In the genomic region with DNA sequence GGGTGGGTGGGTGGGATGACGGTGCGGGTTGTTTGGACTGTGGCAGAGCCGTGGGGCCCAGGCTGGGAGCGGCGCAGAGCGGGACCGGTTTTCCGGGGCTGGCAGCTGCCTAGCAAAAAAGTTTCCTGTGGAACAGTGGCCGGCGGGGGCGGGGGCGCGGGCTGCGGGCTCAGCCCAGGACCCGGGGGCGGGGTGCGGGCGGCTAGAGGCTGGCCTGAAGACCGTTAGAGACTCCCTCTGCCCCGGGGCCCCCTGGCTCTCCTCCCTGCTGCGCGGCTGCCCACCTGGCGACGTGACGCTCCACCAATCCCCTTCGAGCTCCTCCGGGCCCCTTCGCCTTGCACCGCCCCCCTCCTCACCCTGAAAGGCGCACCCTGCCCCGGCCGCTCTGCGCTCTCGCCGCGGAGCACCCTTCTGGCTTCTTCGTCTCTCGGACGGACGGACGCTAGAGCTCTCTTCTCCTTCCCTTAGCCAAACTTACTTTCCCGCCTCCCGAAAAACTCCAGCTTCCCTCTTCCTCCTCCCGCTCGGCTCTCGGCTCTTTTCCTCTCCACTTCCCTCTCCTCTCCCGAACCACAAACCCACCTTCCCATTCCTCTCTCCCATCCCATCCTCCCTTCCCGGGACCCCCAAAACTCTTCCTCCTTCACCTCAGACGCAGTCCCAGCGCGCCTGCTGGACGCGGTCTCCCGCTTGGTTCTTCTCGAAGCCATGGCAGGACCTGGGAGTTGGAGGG, we compare ENCODE assay signal across 9 mouse cellular contexts. TPM values are rescaled to one million over a fixed set of nuclear protein-coding genes. Genes with fewer than 3 reads are reported as not detected.
DNase-seq lines count a peak whose midpoint lies in the region; ATAC-seq and TF ChIP-seq lines count a peak whose summit lies in the region.
"Had no signal": no experiment of that assay in that cellular context is flagged by ENCODE, and none has a peak within 500 bp of the region (broad histone marks: within the 10 kb centered on the region; RNA-seq: fewer than 3 reads in every experiment).

A gene (plus strand): TSS at position 390 of the 736 bp plus-strand sequence.

- H3ac ChIP-seq in C2C12 (ENCODE audit: control insufficient read depth, insufficient read length, low read depth) = peak within 1 kb of the TSS; percentile 23

- H3K4me3 ChIP-seq in C2C12 (ENCODE audit: insufficient read depth, poor library complexity, severe bottlenecking) = no peak within 1 kb of the TSS
- peak within 1 kb of the TSS; percentile 74 for H3K4me3 ChIP-seq in gastrocnemius, adult 2 months
- H3K4me3 ChIP-seq in hindbrain, postnatal 0 days (ENCODE audit: low read length) = peak within 1 kb of the TSS; percentile 41
- H3K4me3 ChIP-seq in testis, adult 2 months (ENCODE audit: control insufficient read depth, low read depth, low read length) = peak within 1 kb of the TSS; percentile 81

- WGBS in hindbrain, postnatal 0 days = 36% methylated on average over 45 of the region's 55 CpGs

- intact Hi-C loops in gastrocnemius, adult 2 months (cut with DNase I) = no loop called here

- no peak for ATAC-seq in hindbrain, postnatal 0 days

- H3K79me2 ChIP-seq in C2C12 (ENCODE audit: control insufficient read depth, insufficient read depth) = no peaks in the 10 kb centered on the region

- H3K79me3 ChIP-seq in C2C12 (ENCODE audit: low read depth) = no peaks in the 10 kb centered on the region

- no peak within 1 kb of the TSS for H3K9ac ChIP-seq in hindbrain, postnatal 0 days (replicated peaks; ENCODE audit: low read length)

- peaks cover 7% of the 10 kb centered on the region for H3K27me3 ChIP-seq in C2C12 (ENCODE audit: control insufficient read depth, insufficient read depth, insufficient read length)
- H3K27me3 ChIP-seq in hindbrain, postnatal 0 days (ENCODE audit: insufficient read depth, low read length) = no peaks in the 10 kb centered on the region
- no peaks in the 10 kb centered on the region for H3K27me3 ChIP-seq in testis, adult 2 months (ENCODE audit: control insufficient read depth, insufficient read depth, low read length)

- H3K4me1 ChIP-seq in hindbrain, postnatal 0 days (ENCODE audit: insufficient read depth, low read length) = no peaks in the 10 kb centered on the region
- H3K4me1 ChIP-seq in testis, adult 2 months (ENCODE audit: control insufficient read depth, insufficient read depth, low read length) = no peaks in the 10 kb centered on the region; the same call in 1 of the 2 replicates

- TF ChIP-seq POLR2A in testis, adult 2 months (IDR thresholded peaks at IDR 0.05; ENCODE audit: control insufficient read depth, low read depth, low read length) = no peak

- peak; percentile 23 for DNase-seq in adrenal gland, postnatal 10 days
- peak; percentile 53 for DNase-seq in gastrocnemius, adult 2 months
- no peak for DNase-seq in hindbrain, postnatal 0 days (ENCODE audit: low spot score)
- peak; percentile 0 for DNase-seq in lung, postnatal 36 days
- no peak for DNase-seq in left cerebral cortex, adult 8-10 months (ENCODE audit: low spot score in 2 of 2)
- DNase-seq in frontal cortex, postnatal 25 days (ENCODE audit: low spot score in 2 of 2) = no peak

- peak within 1 kb of the TSS; percentile 66 for H3K4me2 ChIP-seq in hindbrain, postnatal 0 days (ENCODE audit: low read depth, low read length)

- no peaks in the 10 kb centered on the region for H3K36me3 ChIP-seq in C2C12 (ENCODE audit: control insufficient read depth, insufficient read depth)
- H3K36me3 ChIP-seq in hindbrain, postnatal 0 days (ENCODE audit: insufficient read depth, low read length) = no peaks in the 10 kb centered on the region
- no peaks in the 10 kb centered on the region for H3K36me3 ChIP-seq in testis, adult 2 months (ENCODE audit: control insufficient read depth, insufficient read depth, low read length)

- peak within 1 kb of the TSS; percentile 12; the same call in 1 of the 2 replicates for H3K27ac ChIP-seq in gastrocnemius, adult 2 months
- H3K27ac ChIP-seq in hindbrain, postnatal 0 days = no peak within 1 kb of the TSS
- 0 out of 2 replicates have a peak within 1 kb of the TSS, but pooled peaks have one; percentile 8 for H3K27ac ChIP-seq in testis, adult 2 months (ENCODE audit: control insufficient read depth, insufficient read depth, low read depth, low read length)
- H3K27ac ChIP-seq: macrophage had no signal

- H3K9me3 ChIP-seq in hindbrain, postnatal 0 days (ENCODE audit: low read length) = no peaks in the 10 kb centered on the region

- no peak for TF ChIP-seq CTCF in C2C12 (IDR thresholded peaks at IDR 0.05; ENCODE audit: control insufficient read depth, insufficient read depth, insufficient read length)
- no peak for TF ChIP-seq CTCF in gastrocnemius, adult 2 months (IDR thresholded peaks at IDR 0.05)
- no peak for TF ChIP-seq CTCF in hindbrain, postnatal 0 days (IDR thresholded peaks at IDR 0.05; ENCODE audit: low read depth)
- TF ChIP-seq CTCF in testis, adult 2 months (IDR thresholded peaks at IDR 0.05; ENCODE audit: control insufficient read depth, insufficient read depth, insufficient replicate concordance, low read depth, low read length) = no peak

TF ChIP-seq in C2C12, 6 proteins besides CTCF, POLR2A, EP300 and RAD21:
- TF ChIP-seq CEBPB (IDR thresholded peaks at IDR 0.05; ENCODE audit: low read depth) (no peak), MYOD1 (IDR thresholded peaks at IDR 0.05; ENCODE audit: control insufficient read depth, insufficient read length, low read depth) (no peak), MYOG (IDR thresholded peaks at IDR 0.05; ENCODE audit: control insufficient read depth, extremely low read depth, insufficient read length) (no peak), USF1 (IDR thresholded peaks at IDR 0.05; ENCODE audit: low read depth) (no peak)

RNA-seq across cellular contexts. Expression of the gene that starts here (rescaled TPM):
- under 0.01 TPM for polyA plus RNA-seq in C2C12 (2012; fragmentation: generic; extraction: Trizol)
- total RNA-seq in adrenal gland, postnatal 10 days (2021) = 10 to 100 TPM in 1 of 2 experiments, 1 to 10 TPM in 1; 6.8 to 10.2 TPM
- under 1 TPM; 0.13 to 0.59 TPM for total RNA-seq in gastrocnemius, adult 2 months (2021)
- 1.2 and 1.4 TPM in 2 replicates for total RNA-seq in hindbrain, postnatal 0 days (2014; rRNA removed)
- 1.5 and 1.6 TPM in 2 replicates for polyA plus RNA-seq in hindbrain, postnatal 0 days (2015; fragmentation: Nextera tagmentation; extraction: Ambion mirVana)
- 0.29 and 1.0 TPM in 2 replicates for polyA plus RNA-seq in testis, adult 2 months (2012; rRNA removed)
- total RNA-seq in left cerebral cortex, adult 8-10 months (2022) = under 1 TPM in 2 of 4 experiments, not detected in 2; 0.07 to 0.11 TPM
- polyA plus RNA-seq: macrophage had no signal

Comparison
In these comparisons a context has a peak if more than half of its experiments do, and no peak if none do; other contexts are left out.
1. Peak in DNase-seq, H3K4me3 ChIP-seq and H3K27ac ChIP-seq in gastrocnemius, adult 2 months; RNA of the gene not detected or under 1 TPM.
2. DNase-seq: peak in adrenal gland, postnatal 10 days (single experiment) and lung, postnatal 36 days (single experiment); none in hindbrain, postnatal 0 days (single experiment), left cerebral cortex, adult 8-10 months (0 of 2) and frontal cortex, postnatal 25 days (0 of 2).